Mouse (Mus musculus): ENCODE measurements at regions not wholly inside any gene's neighbourhood (a gene's known extent, or its start where the extent isn't known, plus 50 kb on each side); places are given as distances from the start of the nearest gene placed in this dataset.

GRCm38 (mm10) chr2:103871522-103872276 lies 74.2 kb upstream of the Caprin1 start:
- peak; percentile 57 for ATAC-seq (ENCODE audit: low FRiP score, low read depth)

GRCm38 (mm10) chr2:103872277-103872636 lies 74.8 kb upstream of the Caprin1 start:
- H3K4me3 ChIP-seq (replicated peaks; ENCODE audit: low read length): no peak overlapping the region
- no peak overlapping the region for H3K9ac ChIP-seq (ENCODE audit: low read depth, low read length, severe bottlenecking)
- H3K4me2 ChIP-seq (replicated peaks; ENCODE audit: low read depth, low read length, severe bottlenecking): no peak overlapping the region
- no peaks in the 10 kb centered on the region for H3K4me1 ChIP-seq (ENCODE audit: control insufficient read depth, insufficient read depth, low read length)
- WGBS: 61% methylated on average over 3 of the region's 3 CpGs
- no peak for TF ChIP-seq POLR2A (IDR thresholded peaks at IDR 0.05; ENCODE audit: borderline replicate concordance, extremely low read depth, insufficient read depth, insufficient read length)
- no peaks in the 10 kb centered on the region for H3K27me3 ChIP-seq (ENCODE audit: control insufficient read depth, insufficient read depth, low read length)
- H3K27ac ChIP-seq (replicated peaks; ENCODE audit: low read depth, low read length): no peak overlapping the region
- DNase-seq (ENCODE audit: low spot score): no peak
- no peaks in the 10 kb centered on the region for H3K36me3 ChIP-seq (ENCODE audit: control insufficient read depth, insufficient read depth, low read length)
- H3K9me3 ChIP-seq (ENCODE audit: control insufficient read depth, low read length): no peaks in the 10 kb centered on the region
- no peak for ATAC-seq (ENCODE audit: low FRiP score, low read depth)

More at GRCm38 (mm10) chr2:103871522-103872276, 74.2 kb upstream of the Caprin1 start:
- peak; percentile 63 for DNase-seq (ENCODE audit: low spot score)
- no peaks in the 10 kb centered on the region for H3K36me3 ChIP-seq (ENCODE audit: control insufficient read depth, insufficient read depth, low read length)
- no peaks in the 10 kb centered on the region for H3K27me3 ChIP-seq (ENCODE audit: control insufficient read depth, insufficient read depth, low read length)
- no peaks in the 10 kb centered on the region for H3K9me3 ChIP-seq (ENCODE audit: control insufficient read depth, low read length)
- no peak overlapping the region for H3K4me3 ChIP-seq (replicated peaks; ENCODE audit: low read length)
- H3K4me2 ChIP-seq (replicated peaks; ENCODE audit: low read depth, low read length, severe bottlenecking): no peak overlapping the region
- TF ChIP-seq POLR2A (IDR thresholded peaks at IDR 0.05; ENCODE audit: borderline replicate concordance, extremely low read depth, insufficient read depth, insufficient read length): no peak
- no peak overlapping the region for H3K9ac ChIP-seq (ENCODE audit: low read depth, low read length, severe bottlenecking)
- no peak overlapping the region for H3K27ac ChIP-seq (replicated peaks; ENCODE audit: low read depth, low read length)
- no peaks in the 10 kb centered on the region for H3K4me1 ChIP-seq (ENCODE audit: control insufficient read depth, insufficient read depth, low read length)
- WGBS: 22% methylated on average over 12 of the region's 12 CpGs

- Histone ChIP-seq H3K9me3 (ENCODE audit: control insufficient read depth, low read length) (no peaks in the 10 kb centered on the region), H3K4me1 (ENCODE audit: control insufficient read depth, insufficient read depth, low read length) (no peaks in the 10 kb centered on the region), H3K27ac (replicated peaks; ENCODE audit: low read depth, low read length) (no peak overlapping the region), H3K4me2 (replicated peaks; ENCODE audit: low read depth, low read length, severe bottlenecking) (no peak overlapping the region), H3K27me3 (ENCODE audit: control insufficient read depth, insufficient read depth, low read length) (no peaks in the 10 kb centered on the region), H3K4me3 (replicated peaks; ENCODE audit: low read length) (no peak overlapping the region), H3K36me3 (ENCODE audit: control insufficient read depth, insufficient read depth, low read length) (no peaks in the 10 kb centered on the region), H3K9ac (ENCODE audit: low read depth, low read length, severe bottlenecking) (no peak overlapping the region)
- ATAC-seq (ENCODE audit: low FRiP score, low read depth) (no peak), DNase-seq (ENCODE audit: low spot score) (no peak)
- TF ChIP-seq POLR2A (IDR thresholded peaks at IDR 0.05; ENCODE audit: borderline replicate concordance, extremely low read depth, insufficient read depth, insufficient read length): no peak
- 86% methylated on average over 6 of the region's 6 CpGs for WGBS
Observed at GRCm38 (mm10) chr2:103873381-103873780, 75.9 kb upstream of the Caprin1 start.

GRCm38 (mm10) chr2:103874466-103874865 lies 77.0 kb upstream of the Caprin1 start:
- Histone ChIP-seq H3K4me1 (ENCODE audit: control insufficient read depth, insufficient read depth, low read length) (no peaks in the 10 kb centered on the region), H3K27me3 (ENCODE audit: control insufficient read depth, insufficient read depth, low read length) (no peaks in the 10 kb centered on the region), H3K4me3 (replicated peaks; ENCODE audit: low read length) (no peak overlapping the region), H3K9me3 (ENCODE audit: control insufficient read depth, low read length) (no peaks in the 10 kb centered on the region), H3K4me2 (replicated peaks; ENCODE audit: low read depth, low read length, severe bottlenecking) (no peak overlapping the region), H3K36me3 (ENCODE audit: control insufficient read depth, insufficient read depth, low read length) (no peaks in the 10 kb centered on the region), H3K9ac (ENCODE audit: low read depth, low read length, severe bottlenecking) (no peak overlapping the region), H3K27ac (replicated peaks; ENCODE audit: low read depth, low read length) (no peak overlapping the region)
- TF ChIP-seq POLR2A (IDR thresholded peaks at IDR 0.05; ENCODE audit: borderline replicate concordance, extremely low read depth, insufficient read depth, insufficient read length): no peak
- DNase-seq (ENCODE audit: low spot score) (no peak), ATAC-seq (ENCODE audit: low FRiP score, low read depth) (no peak)
- 68% methylated on average over 3 of the region's 3 CpGs for WGBS

GRCm38 (mm10) chr2:103875754-103876153 lies 78.3 kb upstream of the Caprin1 start:
- no peaks in the 10 kb centered on the region for H3K9me3 ChIP-seq (ENCODE audit: control insufficient read depth, low read length)
- ATAC-seq (ENCODE audit: low FRiP score, low read depth): no peak
- WGBS: 83% methylated on average over 8 of the region's 8 CpGs

More at GRCm38 (mm10) chr2:103875754-103876153, 78.3 kb upstream of the Caprin1 start:
- Histone ChIP-seq H3K4me2 (replicated peaks; ENCODE audit: low read depth, low read length, severe bottlenecking) (no peak overlapping the region), H3K27me3 (ENCODE audit: control insufficient read depth, insufficient read depth, low read length) (no peaks in the 10 kb centered on the region), H3K4me3 (replicated peaks; ENCODE audit: low read length) (no peak overlapping the region), H3K36me3 (ENCODE audit: control insufficient read depth, insufficient read depth, low read length) (no peaks in the 10 kb centered on the region), H3K9ac (ENCODE audit: low read depth, low read length, severe bottlenecking) (no peak overlapping the region), H3K27ac (replicated peaks; ENCODE audit: low read depth, low read length) (no peak overlapping the region), H3K4me1 (ENCODE audit: control insufficient read depth, insufficient read depth, low read length) (no peaks in the 10 kb centered on the region)
- DNase-seq (ENCODE audit: low spot score): no peak
- TF ChIP-seq POLR2A (IDR thresholded peaks at IDR 0.05; ENCODE audit: borderline replicate concordance, extremely low read depth, insufficient read depth, insufficient read length): no peak

Measured in limb, embryonic 14.5 days (tissue).